Comparison of ENCODE assay signal across 29 mouse cellular contexts in genomic region chr4:43580721-43581120, GRCm38 (mm10). TPM values are rescaled to one million over a fixed set of nuclear protein-coding genes. Genes with fewer than 3 reads are reported as not detected.
DNase-seq lines count a peak whose midpoint lies in the region; ATAC-seq and TF ChIP-seq lines count a peak whose summit lies in the region.
"Had no signal": no experiment of that assay in that cellular context is flagged by ENCODE, and none has a peak within 500 bp of the region (broad histone marks: within the 10 kb centered on the region; RNA-seq: fewer than 3 reads in every experiment).

No protein-coding gene starts in this region.

- DNase-seq in cerebellum, adult 9-10 months: peak; percentile 0
- no peak for DNase-seq in cerebellum, adult 11 months
- peak; percentile 68 for DNase-seq in heart, embryonic 10.5 days (ENCODE audit: low spot score)
- no peak for DNase-seq in heart, postnatal 4 days
- no peak for DNase-seq in liver, embryonic 13.5 days
- DNase-seq in liver, embryonic 11.5 days (ENCODE audit: low spot score): no peak
- DNase-seq: adrenal gland, postnatal 10 days; adrenal gland, postnatal 36 days; B cell, adult 2 months; cerebellum, adult 9-11 months; cerebellum, postnatal 25 days; gastrocnemius, postnatal 10 days; gastrocnemius, postnatal 36 days; heart, postnatal 14 days; kidney, adult 2 months had no signal

- 90% methylated on average over 5 of the region's 5 CpGs for WGBS in heart, embryonic 10.5 days
- WGBS in intestine, embryonic 15.5 days: 93% methylated on average over 5 of the region's 5 CpGs
- WGBS in intestine, postnatal 0 days: 90% methylated on average over 5 of the region's 5 CpGs
- WGBS in liver, embryonic 13.5 days (ENCODE audit: insufficient replicate concordance): 94% methylated on average over 5 of the region's 5 CpGs
- 94% methylated on average over 5 of the region's 5 CpGs for WGBS in liver, embryonic 11.5 days

- no peak for TF ChIP-seq CTCF in intestine, postnatal 0 days (IDR thresholded peaks at IDR 0.05; ENCODE audit: low read depth)

- no peak overlapping the region for H3K4me2 ChIP-seq in intestine, embryonic 15.5 days (replicated peaks)
- H3K4me2 ChIP-seq in intestine, postnatal 0 days (replicated peaks; ENCODE audit: low read depth): no peak overlapping the region
- H3K4me2 ChIP-seq in liver, embryonic 13.5 days: no peak overlapping the region
- H3K4me2 ChIP-seq in liver, embryonic 11.5 days: no peak overlapping the region
- H3K4me2 ChIP-seq: embryonic facial prominence, embryonic 12.5 days; hindbrain, embryonic 14.5 days had no signal

- H3K4me3 ChIP-seq in heart, embryonic 10.5 days: no peak overlapping the region
- no peak overlapping the region for H3K4me3 ChIP-seq in intestine, embryonic 15.5 days (replicated peaks)
- H3K4me3 ChIP-seq in intestine, postnatal 0 days (ENCODE audit: low read depth, low read length): no peak overlapping the region
- 0 out of 2 replicates have a peak overlapping the region, but pooled peaks have one; percentile 76 for H3K4me3 ChIP-seq in liver, embryonic 13.5 days (replicated peaks)
- H3K4me3 ChIP-seq in liver, embryonic 11.5 days (ENCODE audit: low read depth, low read length): no peak overlapping the region
- H3K4me3 ChIP-seq: embryonic facial prominence, embryonic 12.5 days; embryonic facial prominence, embryonic 15.5 days; forebrain, embryonic 15.5 days had no signal

- H3K36me3 ChIP-seq in heart, embryonic 10.5 days: peaks cover 52% of the 10 kb centered on the region
- H3K36me3 ChIP-seq in intestine, embryonic 15.5 days: peaks cover 20% of the 10 kb centered on the region
- peaks cover 40% of the 10 kb centered on the region for H3K36me3 ChIP-seq in intestine, postnatal 0 days (ENCODE audit: control insufficient read depth, insufficient read depth)
- peaks cover 42% of the 10 kb centered on the region for H3K36me3 ChIP-seq in liver, embryonic 13.5 days
- peaks cover 18% of the 10 kb centered on the region for H3K36me3 ChIP-seq in liver, embryonic 11.5 days (ENCODE audit: control insufficient read depth, insufficient read depth, low read length)

- no peak overlapping the region for H3K27ac ChIP-seq in heart, embryonic 10.5 days
- H3K27ac ChIP-seq in intestine, embryonic 15.5 days: no peak overlapping the region
- no peak overlapping the region for H3K27ac ChIP-seq in intestine, postnatal 0 days (ENCODE audit: low read depth, low read length)
- peak overlapping the region; percentile 25; the same call in 1 of the 2 replicates for H3K27ac ChIP-seq in liver, embryonic 13.5 days
- no peak overlapping the region for H3K27ac ChIP-seq in liver, embryonic 11.5 days (ENCODE audit: low read depth, low read length)
- H3K27ac ChIP-seq: embryonic facial prominence, embryonic 12.5 days; embryonic facial prominence, embryonic 15.5 days; forebrain, embryonic 15.5 days; heart, embryonic 13.5 days; hindbrain, embryonic 14.5 days; hindbrain, postnatal 0 days had no signal

- 0 out of 2 replicates have a peak overlapping the region, but pooled peaks have one; percentile 13 for H3K9ac ChIP-seq in intestine, embryonic 15.5 days
- no peak overlapping the region for H3K9ac ChIP-seq in intestine, postnatal 0 days (ENCODE audit: low read depth, low read length)
- no peak overlapping the region for H3K9ac ChIP-seq in liver, embryonic 13.5 days
- no peak overlapping the region for H3K9ac ChIP-seq in liver, embryonic 11.5 days (ENCODE audit: low read depth, low read length)
- H3K9ac ChIP-seq: embryonic facial prominence, embryonic 15.5 days; forebrain, embryonic 15.5 days; heart, embryonic 13.5 days; hindbrain, embryonic 14.5 days had no signal

- H3K4me1 ChIP-seq in heart, embryonic 10.5 days: peaks cover 48% of the 10 kb centered on the region
- H3K4me1 ChIP-seq in intestine, embryonic 15.5 days (replicated peaks): peaks cover 28% of the 10 kb centered on the region
- H3K4me1 ChIP-seq in intestine, postnatal 0 days (replicated peaks; ENCODE audit: control insufficient read depth, insufficient read depth, low read length): peaks cover 3% of the 10 kb centered on the region; the same call in 1 of the 2 replicates
- H3K4me1 ChIP-seq in liver, embryonic 13.5 days (replicated peaks): peaks cover 47% of the 10 kb centered on the region
- H3K4me1 ChIP-seq in liver, embryonic 11.5 days (replicated peaks; ENCODE audit: control insufficient read depth, insufficient read depth, low read length): peaks cover 25% of the 10 kb centered on the region

- no peaks in the 10 kb centered on the region for H3K9me3 ChIP-seq in heart, embryonic 10.5 days
- no peaks in the 10 kb centered on the region for H3K9me3 ChIP-seq in intestine, embryonic 15.5 days
- H3K9me3 ChIP-seq in intestine, postnatal 0 days (ENCODE audit: control insufficient read depth): no peaks in the 10 kb centered on the region
- H3K9me3 ChIP-seq in liver, embryonic 13.5 days (replicated peaks): no peaks in the 10 kb centered on the region
- no peaks in the 10 kb centered on the region for H3K9me3 ChIP-seq in liver, embryonic 11.5 days (ENCODE audit: control insufficient read depth, low read length)
- H3K9me3 ChIP-seq: embryonic facial prominence, embryonic 12.5 days; embryonic facial prominence, embryonic 15.5 days; forebrain, embryonic 15.5 days; G1E; heart, embryonic 13.5 days had no signal

- H3K27me3 ChIP-seq in heart, embryonic 10.5 days (ENCODE audit: insufficient read depth, poor library complexity, severe bottlenecking): no peaks in the 10 kb centered on the region
- no peaks in the 10 kb centered on the region for H3K27me3 ChIP-seq in intestine, embryonic 15.5 days (replicated peaks)
- no peaks in the 10 kb centered on the region for H3K27me3 ChIP-seq in intestine, postnatal 0 days (replicated peaks; ENCODE audit: control insufficient read depth, insufficient read depth, low read length)
- no peaks in the 10 kb centered on the region for H3K27me3 ChIP-seq in liver, embryonic 13.5 days
- H3K27me3 ChIP-seq in liver, embryonic 11.5 days (replicated peaks; ENCODE audit: control insufficient read depth, insufficient read depth, low read length): no peaks in the 10 kb centered on the region
- H3K27me3 ChIP-seq: CH12.LX; embryonic facial prominence, embryonic 12.5 days; embryonic facial prominence, embryonic 15.5 days; forebrain, embryonic 15.5 days; heart, embryonic 13.5 days; Patski had no signal

- ATAC-seq in intestine, embryonic 15.5 days: no peak
- no peak for ATAC-seq in intestine, postnatal 0 days
- no peak for ATAC-seq in liver, embryonic 13.5 days (ENCODE audit: low read depth)
- ATAC-seq in liver, embryonic 11.5 days (replicated peaks; ENCODE audit: low FRiP score): no peak
- ATAC-seq: forebrain, embryonic 15.5 days; hindbrain, postnatal 0 days; inflammation-experienced regulatory T-cells, adult 6 months; Patski had no signal

RNA-seq across cellular contexts. Expression of gene Gba2, which starts 2.0 kb away (rescaled TPM):
- 22.8 and 27.6 TPM in 2 replicates for polyA plus RNA-seq in heart, embryonic 10.5 days (2016; fragmentation: Nextera tagmentation; extraction: Ambion mirVana)
- 10 to 100 TPM; 17.7 to 17.8 TPM for total RNA-seq in heart, postnatal 4 days (2021)
- 13.7 and 15.4 TPM in 2 replicates for polyA plus RNA-seq in intestine, embryonic 15.5 days (2015; fragmentation: Nextera tagmentation; extraction: Ambion mirVana)
- polyA plus RNA-seq in intestine, postnatal 0 days (2015; fragmentation: Nextera tagmentation; extraction: Ambion mirVana): 5.2 and 5.3 TPM in 2 replicates
- polyA plus RNA-seq in liver, embryonic 13.5 days (2015; fragmentation: Nextera tagmentation; extraction: Ambion mirVana): 16.5 and 18.1 TPM in 2 replicates
- polyA plus RNA-seq in liver, embryonic 11.5 days (2014; fragmentation: Nextera tagmentation; extraction: Ambion mirVana): 18.8 and 20.3 TPM in 2 replicates

RNA-seq across cellular contexts. Expression of gene Rgp1, which starts 2.2 kb away (rescaled TPM):
- 20.9 and 29.7 TPM in 2 replicates for polyA plus RNA-seq in heart, embryonic 10.5 days (2016; fragmentation: Nextera tagmentation; extraction: Ambion mirVana)
- 10 to 100 TPM; 38.6 to 39.1 TPM for total RNA-seq in heart, postnatal 4 days (2021)
- 20.9 and 23.3 TPM in 2 replicates for polyA plus RNA-seq in intestine, embryonic 15.5 days (2015; fragmentation: Nextera tagmentation; extraction: Ambion mirVana)
- polyA plus RNA-seq in intestine, postnatal 0 days (2015; fragmentation: Nextera tagmentation; extraction: Ambion mirVana): 11.3 and 13.0 TPM in 2 replicates
- 13.8 and 15.1 TPM in 2 replicates for polyA plus RNA-seq in liver, embryonic 13.5 days (2015; fragmentation: Nextera tagmentation; extraction: Ambion mirVana)
- polyA plus RNA-seq in liver, embryonic 11.5 days (2014; fragmentation: Nextera tagmentation; extraction: Ambion mirVana): 18.4 and 22.9 TPM in 2 replicates

RNA-seq across cellular contexts. Expression of gene Msmp, which starts 3.6 kb away (rescaled TPM):
- polyA plus RNA-seq in heart, embryonic 10.5 days (2016; fragmentation: Nextera tagmentation; extraction: Ambion mirVana): 1.6 and 1.8 TPM in 2 replicates
- total RNA-seq in heart, postnatal 4 days (2021): under 1 TPM in 1 of 2 experiments, not detected in 1; 0.52 TPM
- polyA plus RNA-seq in intestine, embryonic 15.5 days (2015; fragmentation: Nextera tagmentation; extraction: Ambion mirVana): 0.75 TPM in 1 of 2 replicates, not detected in the other
- polyA plus RNA-seq in intestine, postnatal 0 days (2015; fragmentation: Nextera tagmentation; extraction: Ambion mirVana): not detected in 2 replicates
- polyA plus RNA-seq in liver, embryonic 13.5 days (2015; fragmentation: Nextera tagmentation; extraction: Ambion mirVana): 0.60 TPM in 1 of 2 replicates, not detected in the other
- 0.75 and 2.2 TPM in 2 replicates for polyA plus RNA-seq in liver, embryonic 11.5 days (2014; fragmentation: Nextera tagmentation; extraction: Ambion mirVana)
- total RNA-seq: common myeloid progenitor, adult 5-6 weeks; G1E; granulocyte monocyte progenitor cell, adult 5-6 weeks; heart, postnatal 14 days; hindbrain, postnatal 0 days had no signal
- polyA plus RNA-seq: G1E; inflammation-experienced regulatory T-cells, adult 6 months; Patski had no signal

RNA-seq across cellular contexts. Expression of gene Tln1, which starts 18.2 kb away (rescaled TPM):
- 82.7 and 99.6 TPM in 2 replicates for polyA plus RNA-seq in heart, embryonic 10.5 days (2016; fragmentation: Nextera tagmentation; extraction: Ambion mirVana)
- total RNA-seq in heart, postnatal 4 days (2021): 100 to 1,000 TPM; 184 to 187 TPM
- polyA plus RNA-seq in intestine, embryonic 15.5 days (2015; fragmentation: Nextera tagmentation; extraction: Ambion mirVana): 61.4 and 61.9 TPM in 2 replicates
- 41.6 and 47.7 TPM in 2 replicates for polyA plus RNA-seq in intestine, postnatal 0 days (2015; fragmentation: Nextera tagmentation; extraction: Ambion mirVana)
- polyA plus RNA-seq in liver, embryonic 13.5 days (2015; fragmentation: Nextera tagmentation; extraction: Ambion mirVana): 38.6 and 42.4 TPM in 2 replicates
- polyA plus RNA-seq in liver, embryonic 11.5 days (2014; fragmentation: Nextera tagmentation; extraction: Ambion mirVana): 66.4 and 68.4 TPM in 2 replicates

RNA-seq across cellular contexts. Expression of gene Creb3, which starts 18.6 kb away (rescaled TPM):
- polyA plus RNA-seq in heart, embryonic 10.5 days (2016; fragmentation: Nextera tagmentation; extraction: Ambion mirVana): 63.8 and 68.8 TPM in 2 replicates
- 10 to 100 TPM; 53.2 to 53.4 TPM for total RNA-seq in heart, postnatal 4 days (2021)
- polyA plus RNA-seq in intestine, embryonic 15.5 days (2015; fragmentation: Nextera tagmentation; extraction: Ambion mirVana): 62.7 and 69.5 TPM in 2 replicates
- 102 and 114 TPM in 2 replicates for polyA plus RNA-seq in intestine, postnatal 0 days (2015; fragmentation: Nextera tagmentation; extraction: Ambion mirVana)
- 20.6 and 21.9 TPM in 2 replicates for polyA plus RNA-seq in liver, embryonic 13.5 days (2015; fragmentation: Nextera tagmentation; extraction: Ambion mirVana)
- polyA plus RNA-seq in liver, embryonic 11.5 days (2014; fragmentation: Nextera tagmentation; extraction: Ambion mirVana): 29.6 and 31.3 TPM in 2 replicates

Comparison
In these comparisons a context has a peak if more than half of its experiments do, and no peak if none do; other contexts are left out.
1. DNase-seq: peak in cerebellum, adult 9-10 months (single experiment) and heart, embryonic 10.5 days (single experiment); none in cerebellum, adult 11 months (single experiment), heart, postnatal 4 days (single experiment), liver, embryonic 13.5 days (single experiment) and liver, embryonic 11.5 days (single experiment).